Mouse (Mus musculus): ENCODE measurements at regions not wholly inside any gene's neighbourhood (a gene's known extent, or its start where the extent isn't known, plus 50 kb on each side); places are given as distances from the start of the nearest gene placed in this dataset.

- Histone ChIP-seq H3K9me3 (ENCODE audit: control insufficient read depth, low read length) (no peaks in the 10 kb centered on the region), H3K4me3 (ENCODE audit: low read depth, low read length) (no peak overlapping the region), H3K9ac (ENCODE audit: low read length) (no peak overlapping the region), H3K27me3 (ENCODE audit: control insufficient read depth, insufficient read depth, low read length) (no peaks in the 10 kb centered on the region), H3K4me2 (ENCODE audit: low read depth, low read length, severe bottlenecking) (no peak overlapping the region), H3K4me1 (replicated peaks; ENCODE audit: control insufficient read depth, insufficient read depth, low read length) (no peaks in the 10 kb centered on the region), H3K36me3 (ENCODE audit: control insufficient read depth, insufficient read depth, low read length) (no peaks in the 10 kb centered on the region), H3K27ac (ENCODE audit: low read depth, low read length) (no peak overlapping the region)
- WGBS = 81% methylated on average over 7 of the region's 7 CpGs
- no peak for ATAC-seq (replicated peaks; ENCODE audit: low FRiP score)
- no peak for DNase-seq (ENCODE audit: low spot score)
These were observed 846.7 kb downstream of the Synb start for GRCm38 (mm10) chr14:68447240-68447923.

GRCm38 (mm10) chr14:68433326-68433725 lies 860.8 kb downstream of the Synb start:
- ATAC-seq (replicated peaks; ENCODE audit: low FRiP score) (no peak), DNase-seq (ENCODE audit: low spot score) (no peak)
- no peak overlapping the region for H3K4me3 ChIP-seq (ENCODE audit: low read depth, low read length)
- H3K27me3 ChIP-seq (ENCODE audit: control insufficient read depth, insufficient read depth, low read length) = no peaks in the 10 kb centered on the region
- no peaks in the 10 kb centered on the region for H3K4me1 ChIP-seq (replicated peaks; ENCODE audit: control insufficient read depth, insufficient read depth, low read length)
- no peak overlapping the region for H3K27ac ChIP-seq (ENCODE audit: low read depth, low read length)
- no peak overlapping the region for H3K9ac ChIP-seq (ENCODE audit: low read length)
- no peak overlapping the region for H3K4me2 ChIP-seq (ENCODE audit: low read depth, low read length, severe bottlenecking)
- 83% methylated on average over 9 of the region's 9 CpGs for WGBS
- no peaks in the 10 kb centered on the region for H3K36me3 ChIP-seq (ENCODE audit: control insufficient read depth, insufficient read depth, low read length)
- H3K9me3 ChIP-seq (ENCODE audit: control insufficient read depth, low read length) = no peaks in the 10 kb centered on the region

GRCm38 (mm10) chr14:68432111-68432510 lies 862.0 kb downstream of the Synb start:
- Histone ChIP-seq H3K4me3 (ENCODE audit: low read depth, low read length) (no peak overlapping the region), H3K9ac (ENCODE audit: low read length) (no peak overlapping the region), H3K4me2 (ENCODE audit: low read depth, low read length, severe bottlenecking) (no peak overlapping the region), H3K4me1 (replicated peaks; ENCODE audit: control insufficient read depth, insufficient read depth, low read length) (no peaks in the 10 kb centered on the region), H3K27me3 (ENCODE audit: control insufficient read depth, insufficient read depth, low read length) (no peaks in the 10 kb centered on the region), H3K27ac (ENCODE audit: low read depth, low read length) (no peak overlapping the region), H3K36me3 (ENCODE audit: control insufficient read depth, insufficient read depth, low read length) (no peaks in the 10 kb centered on the region), H3K9me3 (ENCODE audit: control insufficient read depth, low read length) (no peaks in the 10 kb centered on the region)
- WGBS = 83% methylated on average over 2 of the region's 2 CpGs
- DNase-seq (ENCODE audit: low spot score) (no peak), ATAC-seq (replicated peaks; ENCODE audit: low FRiP score) (no peak)

- Histone ChIP-seq H3K9ac (ENCODE audit: low read length) (no peak overlapping the region), H3K36me3 (ENCODE audit: control insufficient read depth, insufficient read depth, low read length) (no peaks in the 10 kb centered on the region), H3K4me1 (replicated peaks; ENCODE audit: control insufficient read depth, insufficient read depth, low read length) (no peaks in the 10 kb centered on the region), H3K4me3 (ENCODE audit: low read depth, low read length) (no peak overlapping the region), H3K9me3 (ENCODE audit: control insufficient read depth, low read length) (no peaks in the 10 kb centered on the region), H3K4me2 (ENCODE audit: low read depth, low read length, severe bottlenecking) (no peak overlapping the region), H3K27ac (ENCODE audit: low read depth, low read length) (no peak overlapping the region), H3K27me3 (ENCODE audit: control insufficient read depth, insufficient read depth, low read length) (no peaks in the 10 kb centered on the region)
- no peak for DNase-seq (ENCODE audit: low spot score)
- 83% methylated on average over 1 of the region's 1 CpGs for WGBS
- no peak for ATAC-seq (replicated peaks; ENCODE audit: low FRiP score)
These were observed 866.9 kb downstream of the Synb start for GRCm38 (mm10) chr14:68427235-68427634.

- no peaks in the 10 kb centered on the region for H3K36me3 ChIP-seq (ENCODE audit: control insufficient read depth, insufficient read depth, low read length)
- H3K4me1 ChIP-seq (replicated peaks; ENCODE audit: control insufficient read depth, insufficient read depth, low read length) = no peaks in the 10 kb centered on the region
- no peaks in the 10 kb centered on the region for H3K9me3 ChIP-seq (ENCODE audit: control insufficient read depth, low read length)
- no peak overlapping the region for H3K4me3 ChIP-seq (ENCODE audit: low read depth, low read length)
- no peak overlapping the region for H3K27ac ChIP-seq (ENCODE audit: low read depth, low read length)
- no peak overlapping the region for H3K4me2 ChIP-seq (ENCODE audit: low read depth, low read length, severe bottlenecking)
- 86% methylated on average over 1 of the region's 1 CpGs for WGBS
- H3K9ac ChIP-seq (ENCODE audit: low read length) = no peak overlapping the region
- DNase-seq (ENCODE audit: low spot score) = no peak
- ATAC-seq (replicated peaks; ENCODE audit: low FRiP score) = no peak
- H3K27me3 ChIP-seq (ENCODE audit: control insufficient read depth, insufficient read depth, low read length) = no peaks in the 10 kb centered on the region
These were observed 901.7 kb downstream of the Synb start for GRCm38 (mm10) chr14:68392440-68392839.

- Histone ChIP-seq H3K27ac (ENCODE audit: low read depth, low read length) (no peak overlapping the region), H3K4me3 (ENCODE audit: low read depth, low read length) (no peak overlapping the region), H3K4me2 (ENCODE audit: low read depth, low read length, severe bottlenecking) (no peak overlapping the region), H3K9me3 (ENCODE audit: control insufficient read depth, low read length) (no peaks in the 10 kb centered on the region), H3K9ac (ENCODE audit: low read length) (no peak overlapping the region), H3K27me3 (ENCODE audit: control insufficient read depth, insufficient read depth, low read length) (no peaks in the 10 kb centered on the region), H3K36me3 (ENCODE audit: control insufficient read depth, insufficient read depth, low read length) (no peaks in the 10 kb centered on the region), H3K4me1 (replicated peaks; ENCODE audit: control insufficient read depth, insufficient read depth, low read length) (no peaks in the 10 kb centered on the region)
- no peak for DNase-seq (ENCODE audit: low spot score)
- no peak for ATAC-seq (replicated peaks; ENCODE audit: low FRiP score)
- 64% methylated on average over 3 of the region's 3 CpGs for WGBS
These were observed 902.2 kb downstream of the Synb start for GRCm38 (mm10) chr14:68391875-68392274.

- no peak overlapping the region for H3K27ac ChIP-seq (ENCODE audit: low read depth, low read length)
- no peak for ATAC-seq (replicated peaks; ENCODE audit: low FRiP score)
- DNase-seq (ENCODE audit: low spot score) = no peak
- WGBS = 86% methylated on average over 7 of the region's 7 CpGs
- H3K36me3 ChIP-seq (ENCODE audit: control insufficient read depth, insufficient read depth, low read length) = no peaks in the 10 kb centered on the region
- no peaks in the 10 kb centered on the region for H3K4me1 ChIP-seq (replicated peaks; ENCODE audit: control insufficient read depth, insufficient read depth, low read length)
- H3K27me3 ChIP-seq (ENCODE audit: control insufficient read depth, insufficient read depth, low read length) = no peaks in the 10 kb centered on the region
- H3K9ac ChIP-seq (ENCODE audit: low read length) = no peak overlapping the region
- no peak overlapping the region for H3K4me3 ChIP-seq (ENCODE audit: low read depth, low read length)
- H3K4me2 ChIP-seq (ENCODE audit: low read depth, low read length, severe bottlenecking) = no peak overlapping the region
- no peaks in the 10 kb centered on the region for H3K9me3 ChIP-seq (ENCODE audit: control insufficient read depth, low read length)
These were observed 912.4 kb downstream of the Synb start for GRCm38 (mm10) chr14:68381741-68382140.

- DNase-seq (ENCODE audit: low spot score) (no peak), ATAC-seq (replicated peaks; ENCODE audit: low FRiP score) (no peak)
- Histone ChIP-seq H3K4me3 (ENCODE audit: low read depth, low read length) (no peak overlapping the region), H3K4me1 (replicated peaks; ENCODE audit: control insufficient read depth, insufficient read depth, low read length) (no peaks in the 10 kb centered on the region), H3K36me3 (ENCODE audit: control insufficient read depth, insufficient read depth, low read length) (no peaks in the 10 kb centered on the region), H3K27ac (ENCODE audit: low read depth, low read length) (no peak overlapping the region), H3K4me2 (ENCODE audit: low read depth, low read length, severe bottlenecking) (no peak overlapping the region), H3K9ac (ENCODE audit: low read length) (no peak overlapping the region), H3K27me3 (ENCODE audit: control insufficient read depth, insufficient read depth, low read length) (no peaks in the 10 kb centered on the region), H3K9me3 (ENCODE audit: control insufficient read depth, low read length) (no peaks in the 10 kb centered on the region)
- 88% methylated on average over 5 of the region's 5 CpGs for WGBS
These were observed 926.4 kb downstream of the Synb start for GRCm38 (mm10) chr14:68367696-68368095.

- 89% methylated on average over 2 of the region's 2 CpGs for WGBS
- H3K36me3 ChIP-seq (ENCODE audit: control insufficient read depth, insufficient read depth, low read length) = no peaks in the 10 kb centered on the region
- DNase-seq (ENCODE audit: low spot score) (no peak), ATAC-seq (replicated peaks; ENCODE audit: low FRiP score) (no peak)
- no peak overlapping the region for H3K27ac ChIP-seq (ENCODE audit: low read depth, low read length)
- no peak overlapping the region for H3K9ac ChIP-seq (ENCODE audit: low read length)
- no peak overlapping the region for H3K4me3 ChIP-seq (ENCODE audit: low read depth, low read length)
- H3K4me1 ChIP-seq (replicated peaks; ENCODE audit: control insufficient read depth, insufficient read depth, low read length) = no peaks in the 10 kb centered on the region
- no peak overlapping the region for H3K4me2 ChIP-seq (ENCODE audit: low read depth, low read length, severe bottlenecking)
- no peaks in the 10 kb centered on the region for H3K27me3 ChIP-seq (ENCODE audit: control insufficient read depth, insufficient read depth, low read length)
- no peaks in the 10 kb centered on the region for H3K9me3 ChIP-seq (ENCODE audit: control insufficient read depth, low read length)
These were observed 930.2 kb downstream of the Synb start for GRCm38 (mm10) chr14:68363892-68364291.

Data from forebrain, embryonic 11.5 days (tissue).